Mouse (Mus musculus) megakaryocyte-erythroid progenitor cell, adult 5-6 weeks (primary cell): ENCODE results near the gene Gm9117. TPM values are rescaled to one million over a fixed set of nuclear protein-coding genes. Genes with fewer than 3 reads are reported as not detected.
"Not testable (repeated sequence)": the region's sequence is repeated elsewhere in the genome, so short reads cannot be mapped to it uniquely, and the experiment has no call there.

ENCODE experiments used
- ATAC-seq: replicated peaks from 2 replicates; pipeline ENCODE4 v1.8.0; 2016; ENCODE audit warnings: mild to moderate bottlenecking, inconsistent platforms; ENCODE audit not compliant: severe bottlenecking, poor library complexity, low FRiP score, low TSS enrichment
- total RNA-seq, 2 experiments: library from RNA; stranded (forward) in 1 of 2; stranded (reverse) in 1 of 2; fragments of 200-1000, 215-1000 nt in 1 of 2; fragments of >200 nt in 1 of 2; fragmentation: Nextera tagmentation in 1 of 2; gene quantifications; 2 replicates each; pipeline ENCODE4 v1.2.3; 2014 to 2017

Gene Gm9117
- not detected in 2 replicates for total RNA-seq (2014; fragmentation: Nextera tagmentation)
- total RNA-seq (2017), result not detected in 2 replicates

DNA sequence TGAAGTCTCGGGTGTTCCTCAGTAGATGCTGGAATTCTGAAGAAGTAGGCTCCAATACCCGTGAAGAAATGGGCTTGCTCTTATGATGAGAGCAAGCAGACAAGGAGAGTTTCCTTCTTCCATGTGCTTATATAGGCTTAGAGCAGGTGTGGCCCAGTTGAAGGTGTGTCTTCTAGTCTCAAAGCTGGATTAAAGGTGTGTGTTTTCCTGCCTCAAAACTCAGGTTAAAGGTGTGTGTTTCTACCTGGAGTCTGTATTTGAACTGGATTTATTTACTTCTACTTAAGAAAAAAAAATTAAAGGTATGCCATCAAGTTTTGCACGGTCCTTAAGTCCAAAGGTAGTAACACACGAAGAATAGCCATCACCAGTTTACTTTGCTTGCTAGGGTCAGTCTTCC lies at the start of gene Gm9117:
Gene Gm9117, minus strand, starts transcription at position 101 of the 400 bp plus-strand sequence.
- not testable (repeated sequence) for ATAC-seq

- ATAC-seq, result not testable (repeated sequence)
Observed at GRCm38 (mm10) chr3:93968938-93969337, 25.6 kb upstream of the Gm9117 start.

DNA sequence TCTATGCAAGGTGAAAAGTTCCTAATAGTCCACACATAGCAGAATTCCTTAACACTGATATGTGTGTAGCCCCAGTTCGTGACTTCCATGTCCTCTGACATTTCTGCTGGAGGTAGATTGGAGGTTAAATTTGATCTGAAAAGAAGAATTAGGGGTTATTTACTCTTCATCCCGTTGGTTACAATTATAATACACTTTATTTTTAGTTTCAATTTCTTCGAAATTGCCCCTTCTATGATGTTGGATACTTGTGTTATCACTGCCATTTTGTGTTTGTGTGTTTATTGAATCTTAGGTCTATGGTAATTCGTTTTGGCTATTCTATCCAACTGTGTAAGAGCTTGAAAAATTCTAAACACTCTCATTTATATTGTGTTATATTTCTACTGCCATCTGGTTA lies 17.9 kb upstream of the Gm9117 start, which contains the start of gene Tdpoz5:
Gene Tdpoz5, minus strand, starts transcription at position 101 of the 400 bp plus-strand sequence.
- not testable (repeated sequence) for ATAC-seq

DNA sequence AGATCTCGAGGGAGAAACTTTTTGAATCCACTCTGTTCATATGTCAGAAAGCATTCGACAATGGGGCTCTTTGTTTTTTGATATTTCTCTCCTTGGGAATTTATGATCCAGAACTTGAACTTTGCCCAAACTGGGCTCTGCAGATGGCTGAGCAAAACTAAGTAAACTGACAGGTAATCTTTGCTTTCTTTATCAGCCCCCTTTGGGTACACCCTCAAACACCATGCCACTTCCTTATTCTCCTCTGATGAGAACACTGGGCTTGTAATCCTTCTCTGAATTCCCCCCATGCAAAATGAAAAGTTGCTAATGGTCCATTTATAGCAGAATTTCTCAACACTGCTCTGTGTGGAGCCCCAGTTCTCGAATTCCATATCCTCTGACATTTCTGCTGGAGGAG lies 5.0 kb downstream of the Gm9117 start:
- not testable (repeated sequence) for ATAC-seq

Other genes starting within 250 kb of the Gm9117 start
- not detected in 2 replicates for gene Gm5773, start 170.5 kb downstream of the Gm9117 start, total RNA-seq (2014; fragmentation: Nextera tagmentation)
- not detected in 2 replicates for gene Gm5773, start 170.5 kb downstream of the Gm9117 start, total RNA-seq (2017)
- gene Tdpoz4, start 147.1 kb downstream of the Gm9117 start, total RNA-seq (2014; fragmentation: Nextera tagmentation), result not detected in 2 replicates
- gene Tdpoz4, start 147.1 kb downstream of the Gm9117 start, total RNA-seq (2017), result not detected in 2 replicates
- not detected in 2 replicates for gene Tdpoz3, start 117.5 kb downstream of the Gm9117 start, total RNA-seq (2014; fragmentation: Nextera tagmentation)
- not detected in 2 replicates for gene Tdpoz3, start 117.5 kb downstream of the Gm9117 start, total RNA-seq (2017)
- not detected in 2 replicates for gene Tdpoz5, start 17.8 kb upstream of the Gm9117 start, total RNA-seq (2014; fragmentation: Nextera tagmentation)
- not detected in 2 replicates for gene Tdpoz5, start 17.8 kb upstream of the Gm9117 start, total RNA-seq (2017)
- not detected in 2 replicates for gene Gm9125, start 111.3 kb upstream of the Gm9117 start, total RNA-seq (2014; fragmentation: Nextera tagmentation)
- not detected in 2 replicates for gene Gm9125, start 111.3 kb upstream of the Gm9117 start, total RNA-seq (2017)
- gene Gm10697, start 129.1 kb upstream of the Gm9117 start, total RNA-seq (2014; fragmentation: Nextera tagmentation), result not detected in 2 replicates
- not detected in 2 replicates for gene Gm10697, start 129.1 kb upstream of the Gm9117 start, total RNA-seq (2017)
- gene Gm10696, start 234.7 kb upstream of the Gm9117 start, total RNA-seq (2014; fragmentation: Nextera tagmentation), result not detected in 2 replicates
- not detected in 2 replicates for gene Gm10696, start 234.7 kb upstream of the Gm9117 start, total RNA-seq (2017)